Mouse (Mus musculus) liver (tissue): ENCODE results near the gene 1700067P10Rik.

Source experiments
- DNase-seq: peaks from one replicate; pipeline ENCODE4 v3.0.0-alpha.2; 2020; ENCODE audit warnings: mixed read lengths

The 1700067P10Rik gene

DNA sequence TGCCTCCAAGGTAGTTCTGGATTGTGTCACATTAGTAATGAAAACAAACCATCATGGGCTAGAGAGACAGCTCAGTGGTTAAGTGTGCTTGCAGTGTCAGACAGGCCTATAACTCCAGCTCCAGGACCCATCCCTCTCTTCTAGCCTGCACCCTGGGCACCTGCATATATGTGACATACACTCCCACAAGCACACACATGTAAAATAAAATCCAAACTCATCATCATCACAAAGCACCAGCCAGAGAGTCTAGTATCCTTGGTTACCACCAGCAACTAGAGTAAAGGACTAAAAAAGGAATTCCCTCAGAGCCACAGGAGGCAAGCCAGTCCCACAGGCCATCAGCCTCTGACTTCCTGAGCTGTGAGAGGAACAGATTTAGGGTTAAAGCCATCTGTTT is at the start of gene 1700067P10Rik:
1700067P10Rik (plus strand) TSS at position 301 of the 400 bp plus-strand sequence.
- no peak for DNase-seq

DNA sequence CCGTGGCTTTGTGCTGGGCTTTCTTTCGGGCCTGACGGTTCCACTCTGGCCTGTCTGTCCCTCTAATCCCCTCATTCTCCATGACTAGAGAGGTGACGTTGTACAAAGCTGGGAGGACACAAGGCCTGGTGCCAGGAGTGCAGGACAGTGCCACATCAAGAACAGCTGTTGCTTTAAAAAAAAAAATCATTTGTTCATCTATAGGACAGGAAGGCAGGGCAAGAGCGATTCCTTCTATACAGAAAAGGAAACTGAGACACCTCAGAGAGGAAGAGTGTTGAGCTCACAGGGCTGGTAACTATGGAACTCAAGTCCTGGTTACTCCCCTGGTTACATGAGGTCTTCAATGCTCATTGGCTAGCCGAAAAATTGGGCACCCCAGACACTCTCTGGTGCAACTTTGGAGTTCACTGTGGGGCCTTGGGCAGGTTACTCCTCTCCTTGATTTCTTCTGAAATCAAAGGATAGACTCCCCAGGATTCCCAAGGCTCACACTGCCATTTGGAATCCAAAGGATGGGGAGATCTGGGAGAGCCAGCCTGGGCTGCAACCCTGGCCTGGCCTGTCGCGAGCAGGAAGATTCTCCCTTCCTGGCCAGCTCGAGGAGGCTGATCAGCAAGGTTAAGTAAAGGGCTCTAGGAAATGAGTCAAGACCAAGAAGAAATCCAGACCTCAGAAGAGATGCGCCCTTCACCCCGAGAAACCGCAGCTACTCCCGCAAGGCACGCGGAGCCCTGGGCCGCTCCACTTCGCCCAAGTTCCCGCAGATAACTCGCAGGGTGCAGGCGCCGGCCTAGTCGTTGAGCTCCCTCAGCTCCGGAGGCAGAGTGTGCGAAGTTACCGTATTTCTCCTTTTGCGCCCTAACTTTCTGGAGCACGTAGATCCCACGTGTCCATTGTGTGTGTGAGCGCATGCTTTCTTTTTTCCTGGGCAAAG is 47.5 kb upstream of the 1700067P10Rik start:
- peak; percentile 53 for DNase-seq

DNA sequence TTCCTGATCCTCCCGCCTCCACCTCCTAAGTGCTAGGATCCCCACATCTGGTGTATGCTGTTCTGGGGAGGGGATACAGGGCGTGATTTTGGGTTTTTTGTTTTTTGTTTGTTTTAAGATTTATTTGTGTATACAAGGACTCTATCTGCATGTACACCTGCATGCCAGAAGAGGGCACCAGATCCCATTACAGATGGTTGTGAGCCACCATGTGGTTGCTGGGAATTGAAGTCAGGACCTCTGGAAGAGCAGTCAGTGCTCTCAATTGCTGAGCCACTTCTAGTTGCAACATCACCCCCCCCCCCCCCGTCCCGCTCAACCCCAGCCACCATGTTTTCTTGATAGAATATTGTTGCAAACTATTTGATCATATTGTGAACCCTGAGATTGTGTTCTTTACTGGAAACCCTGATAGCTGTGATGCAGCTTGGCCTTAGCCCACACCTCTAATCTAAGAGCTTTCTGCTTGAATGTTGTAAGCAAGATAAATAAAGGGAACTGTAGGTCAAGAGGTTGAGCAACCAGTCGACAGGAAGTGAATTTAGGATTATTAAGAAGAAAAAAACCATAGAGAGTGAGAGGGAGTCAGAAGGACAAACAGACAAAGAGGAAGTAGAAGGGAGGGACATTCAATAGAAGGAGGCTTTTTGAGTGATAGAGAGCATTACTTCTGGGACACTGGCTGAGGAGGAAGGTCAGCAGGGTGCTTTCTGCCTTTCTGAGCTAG is 45.8 kb upstream of the 1700067P10Rik start:
- no peak for DNase-seq

DNA sequence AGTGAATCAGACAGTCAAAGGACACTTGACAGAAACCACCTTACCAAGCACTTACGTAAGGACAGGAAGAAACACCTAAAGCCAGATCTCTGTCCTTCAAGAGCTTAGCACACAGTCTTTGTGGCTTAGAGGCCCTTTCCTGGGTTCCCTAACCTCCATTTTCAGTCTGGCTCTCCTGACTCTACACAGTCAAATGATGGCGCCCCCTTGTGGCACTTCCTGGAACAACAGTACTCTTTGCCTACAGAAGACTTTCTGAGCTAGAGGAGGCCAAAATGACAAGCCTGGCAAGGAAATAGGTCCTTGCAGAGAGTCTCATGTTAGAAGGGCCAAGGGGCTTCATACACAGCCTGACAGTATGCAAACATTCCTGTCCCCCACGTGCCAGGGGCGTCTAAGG is 43.5 kb upstream of the 1700067P10Rik start:
- peak; percentile 77 for DNase-seq

DNA sequence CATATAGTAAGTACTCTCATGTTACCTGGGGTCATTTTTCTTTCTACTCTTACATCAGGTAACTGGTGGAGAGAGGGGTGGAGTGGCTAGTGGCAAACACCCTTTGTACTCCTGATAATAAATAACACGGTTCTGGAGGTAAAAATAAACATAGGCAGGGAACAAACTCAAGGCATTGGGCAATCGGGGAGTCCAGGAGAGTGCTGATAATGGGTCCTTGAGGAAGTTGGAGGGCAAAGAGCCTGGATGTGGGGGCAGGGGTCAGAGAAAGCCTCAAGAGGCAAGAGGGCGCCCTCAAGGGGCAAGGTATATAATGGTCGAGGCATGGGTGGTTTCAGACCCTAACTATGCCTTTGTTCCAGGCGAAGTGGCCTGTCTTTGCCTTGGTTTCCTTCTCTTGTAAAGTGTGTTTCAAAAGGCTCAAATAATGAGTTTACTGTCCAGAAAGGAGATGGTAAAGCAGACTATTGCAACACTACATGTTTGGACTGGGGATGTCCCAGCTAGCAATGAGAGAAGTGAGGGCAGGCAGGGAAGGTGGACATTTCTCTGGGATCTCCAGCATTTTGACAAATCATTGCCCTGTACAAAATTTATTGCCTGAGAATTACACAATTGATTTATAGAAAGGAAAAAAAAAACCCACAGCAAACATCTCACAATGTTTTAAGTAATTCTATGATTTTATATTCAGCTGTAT is 37.3 kb upstream of the 1700067P10Rik start:
- no peak for DNase-seq

DNA sequence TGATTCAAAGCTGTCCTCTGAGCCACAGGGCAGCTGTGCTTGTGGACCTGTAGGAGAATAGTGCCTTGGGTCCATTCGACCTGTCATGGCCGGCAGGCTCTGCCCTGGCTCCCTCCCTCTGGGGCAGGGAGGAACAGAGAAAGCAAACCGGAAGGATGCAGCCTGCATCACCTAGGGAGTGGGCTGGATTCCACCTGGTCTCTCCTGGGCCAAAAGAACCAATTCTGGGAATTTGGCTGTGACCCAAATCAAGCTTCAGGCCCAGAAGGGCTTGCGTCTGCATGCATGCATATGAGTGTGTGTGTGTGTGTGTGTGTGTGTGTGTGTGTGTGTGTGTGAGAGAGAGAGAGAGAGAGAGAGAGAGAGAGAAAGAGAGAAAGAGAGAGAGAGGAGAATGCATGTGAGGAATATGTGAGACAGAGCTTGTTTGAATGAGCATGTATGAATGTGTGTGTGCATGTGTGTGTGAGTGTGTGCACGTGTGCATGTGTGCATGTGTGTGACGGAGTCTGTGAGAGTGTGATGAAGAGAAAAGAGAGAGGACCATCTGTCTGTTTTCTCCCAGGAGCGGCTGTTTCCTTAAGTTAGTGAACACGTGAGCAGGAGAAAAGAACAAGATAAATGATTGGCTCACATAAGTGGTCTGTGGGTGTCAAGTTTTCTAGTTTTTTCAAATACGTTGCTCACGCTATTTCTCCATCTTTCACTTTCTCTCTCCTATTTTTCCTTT is 36.6 kb upstream of the 1700067P10Rik start:
- no peak for DNase-seq

DNA sequence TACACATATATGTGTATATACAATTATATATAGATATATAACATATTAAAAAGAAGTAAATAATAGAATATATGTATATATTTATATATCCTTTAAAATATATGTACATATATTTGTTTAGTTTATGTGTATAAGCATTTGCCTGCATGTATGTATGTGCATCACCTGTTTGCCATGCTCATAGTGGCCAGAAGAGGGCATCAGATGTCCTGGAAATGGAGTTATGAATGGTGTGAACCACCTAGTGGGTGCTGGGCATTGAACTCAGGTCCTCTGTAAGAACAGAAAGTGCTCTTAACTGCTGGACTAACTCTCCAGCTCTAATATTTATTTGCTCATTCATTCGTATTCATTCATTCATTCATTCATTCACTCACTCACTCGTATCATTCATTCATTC is 35.5 kb upstream of the 1700067P10Rik start:
- no peak for DNase-seq

DNA sequence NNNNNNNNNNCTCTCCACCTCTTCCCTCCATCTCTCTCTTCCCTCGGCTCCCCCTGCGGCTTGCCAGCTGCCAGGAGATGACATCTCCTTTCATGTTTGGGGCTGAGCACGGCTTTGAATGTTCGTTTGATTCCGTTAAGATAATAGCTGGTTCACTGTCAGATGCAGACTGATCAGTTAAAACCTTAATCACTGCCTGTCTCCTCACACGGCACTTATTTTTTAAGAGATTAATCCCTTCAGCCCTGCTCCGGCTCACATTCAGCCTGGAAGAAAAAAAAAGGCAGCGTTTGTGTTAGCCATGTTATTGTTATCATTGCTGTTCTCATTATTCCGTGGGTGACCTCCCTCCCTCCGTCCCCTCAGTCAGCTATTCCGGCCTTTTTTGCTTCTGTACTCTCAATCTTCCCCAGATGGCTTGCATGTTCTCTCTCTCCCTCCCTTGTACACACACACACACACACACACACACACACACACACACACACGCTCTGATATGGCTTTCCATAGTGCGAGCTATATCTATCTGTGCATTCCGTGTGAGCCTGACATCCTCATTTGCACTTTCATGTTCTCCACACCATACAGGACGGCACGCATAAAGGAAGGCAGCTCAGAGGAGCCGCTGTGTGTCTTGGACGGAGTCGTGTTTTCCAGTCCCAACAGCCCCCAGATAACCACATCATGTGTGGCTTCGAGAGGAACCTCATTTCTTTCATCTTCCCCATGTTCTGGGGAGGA is 33.9 kb upstream of the 1700067P10Rik start:
- DNase-seq: no peak

DNA sequence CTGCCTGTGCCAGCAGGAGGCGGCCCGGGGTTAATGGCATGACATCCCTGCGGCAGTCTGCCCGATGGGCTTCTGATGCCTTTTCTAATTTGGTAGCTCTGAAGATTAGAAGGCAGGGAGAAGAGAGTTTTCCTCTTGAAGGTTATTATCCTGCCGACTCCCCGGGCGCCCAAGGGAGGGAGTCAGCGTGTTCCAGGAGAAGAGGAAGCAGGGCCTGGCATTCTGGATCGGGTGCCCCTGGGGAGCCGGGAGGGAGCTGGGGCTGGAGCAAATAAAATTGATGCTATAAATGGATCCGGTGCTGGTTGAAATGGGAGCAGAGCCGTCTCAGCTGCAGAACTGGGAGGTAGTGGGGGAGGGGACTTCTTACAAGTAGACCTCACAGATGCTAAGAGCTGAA is 31.7 kb upstream of the 1700067P10Rik start:
- no peak for DNase-seq

DNA sequence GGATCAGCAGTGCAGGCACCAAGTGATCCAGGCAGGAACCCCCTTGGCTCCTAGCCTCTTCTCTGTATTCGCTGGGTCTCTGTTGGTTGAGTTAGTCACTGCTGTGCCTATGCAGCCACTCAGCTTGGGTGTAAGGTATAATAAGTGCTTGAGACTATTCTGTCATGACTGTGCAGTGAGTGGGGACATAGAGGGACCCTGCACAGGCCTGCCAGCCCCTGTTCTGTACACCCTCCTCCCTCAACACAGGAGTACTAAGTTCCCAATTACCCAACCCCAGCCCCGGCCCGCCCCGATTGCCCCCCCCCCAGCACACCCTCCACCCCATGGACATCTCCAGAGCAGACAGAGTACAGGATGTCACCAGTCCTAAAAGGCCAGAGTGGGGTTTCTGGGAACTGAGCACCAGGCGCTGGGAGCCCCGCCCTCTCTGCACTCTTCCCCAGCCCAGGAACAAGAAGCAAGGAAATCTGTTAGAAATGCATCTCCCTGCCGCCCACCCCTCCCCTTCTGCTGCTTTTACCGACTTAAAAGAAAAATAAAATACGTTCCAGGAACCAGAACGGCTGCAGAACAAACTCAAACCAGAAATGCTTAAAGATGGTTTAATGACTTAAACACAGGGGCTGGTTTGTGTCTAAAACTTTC is 24.8 kb upstream of the 1700067P10Rik start:
- DNase-seq: no peak

DNA sequence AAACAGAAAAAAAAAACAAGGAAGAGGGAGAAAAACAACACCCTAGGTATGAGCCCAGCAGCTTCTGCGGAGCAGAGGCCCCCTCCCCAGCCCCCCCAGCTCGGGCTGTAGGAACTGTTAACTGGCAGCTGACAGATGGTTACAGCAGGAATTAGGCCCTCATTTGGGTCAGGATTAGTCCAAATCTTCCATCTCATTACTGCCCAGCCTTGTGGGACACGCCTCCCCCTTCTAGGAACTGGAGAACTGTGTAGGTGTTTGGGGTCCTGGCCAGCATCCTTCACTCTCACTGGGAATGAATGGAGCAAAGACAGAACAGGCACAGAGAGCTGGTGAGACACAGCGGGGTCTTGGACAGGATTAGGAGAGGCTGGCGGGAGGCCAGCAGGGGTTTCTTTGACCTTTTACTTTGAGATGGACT is 24.0 kb upstream of the 1700067P10Rik start:
- no peak for DNase-seq

DNA sequence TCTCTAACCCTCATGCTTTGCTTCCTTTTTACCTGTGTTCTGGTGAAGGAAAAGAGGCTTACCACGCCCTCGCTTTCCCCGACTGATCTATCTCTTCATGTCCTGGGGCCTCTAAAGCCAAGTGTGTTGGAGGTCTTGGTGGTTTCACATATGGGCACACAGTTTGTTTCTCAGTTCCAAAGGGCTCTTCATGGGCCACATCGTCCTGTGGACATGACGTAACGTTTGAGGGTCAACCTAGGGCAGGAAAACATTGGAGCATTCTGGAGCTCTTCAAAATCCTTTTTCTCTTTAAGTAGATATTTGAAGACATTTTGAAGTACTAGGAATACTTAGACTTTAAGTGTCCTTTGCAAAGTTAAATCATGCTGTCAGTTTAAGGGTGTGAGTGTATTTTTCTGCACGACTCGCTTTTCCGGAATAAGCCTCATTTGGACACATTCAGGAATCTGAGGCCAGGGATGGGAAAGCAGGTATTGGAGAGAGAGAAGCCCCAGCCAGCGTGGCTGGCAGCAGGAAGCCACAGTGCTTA is 22.0 kb upstream of the 1700067P10Rik start:
- DNase-seq: no peak

DNA sequence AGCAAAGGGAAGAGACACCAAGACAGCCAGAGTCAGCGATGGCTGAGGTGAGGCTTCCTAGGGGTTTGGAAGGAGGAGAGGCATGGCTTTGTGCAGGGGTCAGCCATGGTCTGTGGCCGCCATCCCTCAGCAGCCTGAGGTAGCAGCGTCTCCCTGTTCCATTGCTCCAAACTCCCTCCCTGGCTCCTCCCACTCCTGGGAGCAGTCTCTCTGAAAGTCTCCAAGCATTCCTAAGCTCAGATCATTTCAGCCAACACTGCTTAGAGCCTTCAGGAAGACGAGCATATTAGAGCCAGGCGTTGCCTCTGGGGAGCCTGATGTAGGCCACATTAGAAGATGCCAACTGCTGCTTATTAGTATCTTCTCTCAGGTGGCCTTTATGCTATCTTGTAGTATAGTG is 21.4 kb upstream of the 1700067P10Rik start:
- DNase-seq: no peak

DNA sequence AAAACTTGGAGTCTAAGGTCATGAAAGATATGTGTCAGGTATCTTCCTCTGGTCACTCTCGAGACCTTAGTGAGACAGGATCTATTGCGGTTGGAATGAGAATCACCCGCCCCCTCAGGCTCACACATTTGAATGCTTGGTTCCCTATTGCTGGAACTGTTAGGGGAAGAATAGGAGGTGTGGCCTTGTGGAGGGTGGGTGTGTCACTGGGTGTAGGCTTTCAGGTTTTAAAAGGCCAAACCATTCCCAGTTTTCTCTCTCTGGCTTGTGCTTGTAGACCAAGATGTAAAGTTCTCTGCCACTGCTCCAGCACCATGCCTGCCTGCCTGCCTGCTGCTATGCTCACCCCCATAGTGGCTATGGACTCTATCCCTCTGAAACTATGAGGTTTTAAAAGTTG is 8.5 kb upstream of the 1700067P10Rik start:
- DNase-seq: no peak

DNA sequence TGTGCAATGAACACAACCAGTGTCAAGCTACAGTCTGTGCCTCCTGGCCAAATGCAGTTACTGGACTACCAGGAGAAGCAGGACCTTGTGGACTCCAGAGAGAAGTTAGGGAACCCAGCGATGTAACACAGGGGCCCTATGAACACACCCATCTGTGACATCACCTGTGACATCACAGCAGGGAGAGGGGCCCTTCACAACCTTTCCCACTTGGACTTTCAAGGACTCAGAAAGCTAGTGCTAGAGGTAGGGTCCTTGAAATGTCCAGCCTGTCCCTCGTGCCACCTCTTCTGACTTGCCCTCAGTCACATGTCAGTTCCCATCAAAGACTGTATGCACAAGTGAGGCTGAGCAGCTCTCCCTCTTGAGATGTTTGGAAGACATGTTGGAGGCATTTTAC is 327 bp downstream of the 1700067P10Rik start:
- no peak for DNase-seq

DNA sequence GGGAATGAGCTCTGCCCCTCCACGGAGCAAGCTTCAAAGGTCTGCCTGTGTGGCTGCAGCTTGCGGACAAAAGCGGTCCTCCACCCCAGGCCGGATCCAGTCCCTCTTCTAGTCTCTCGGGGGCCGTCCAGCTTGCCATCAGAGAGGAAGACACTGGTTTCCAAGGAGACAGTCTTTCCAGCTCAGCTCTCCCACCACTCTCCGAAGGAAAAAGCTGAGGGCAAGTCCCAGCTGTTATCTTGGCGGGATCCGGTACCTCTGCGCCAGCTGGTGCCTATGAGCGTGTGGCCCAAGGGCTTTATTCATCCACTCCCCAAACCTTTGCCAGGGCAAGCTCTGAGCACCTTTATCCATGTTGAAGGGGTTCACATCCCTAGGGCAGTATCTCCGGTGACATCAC is 1.2 kb downstream of the 1700067P10Rik start:
- DNase-seq: no peak

DNA sequence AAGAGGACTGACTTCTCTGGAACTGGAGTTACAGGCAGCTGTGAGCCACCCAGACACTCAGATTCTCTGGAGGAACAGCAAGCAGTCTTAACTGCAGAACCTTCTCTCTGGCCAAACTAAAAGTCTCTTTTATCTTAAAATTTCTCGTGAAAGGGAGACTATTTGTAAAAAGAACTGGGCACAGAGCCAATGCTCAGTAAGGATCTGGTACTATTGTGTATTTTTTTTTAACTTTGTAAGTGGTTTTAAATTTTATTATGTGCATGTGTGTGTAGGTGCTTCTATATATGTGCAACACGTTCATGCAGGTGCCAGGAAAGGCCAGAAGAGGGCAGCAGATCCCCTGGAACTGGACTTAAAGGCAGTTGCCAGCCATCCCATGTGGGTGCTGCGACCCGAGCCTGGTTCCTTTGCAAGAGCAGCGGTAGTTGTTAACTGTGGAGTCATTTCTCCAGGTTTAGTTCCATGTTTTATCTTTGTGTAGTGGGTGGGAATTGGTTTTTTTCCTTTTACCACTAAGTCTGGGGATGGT is 4.2 kb downstream of the 1700067P10Rik start:
- DNase-seq: no peak

DNA sequence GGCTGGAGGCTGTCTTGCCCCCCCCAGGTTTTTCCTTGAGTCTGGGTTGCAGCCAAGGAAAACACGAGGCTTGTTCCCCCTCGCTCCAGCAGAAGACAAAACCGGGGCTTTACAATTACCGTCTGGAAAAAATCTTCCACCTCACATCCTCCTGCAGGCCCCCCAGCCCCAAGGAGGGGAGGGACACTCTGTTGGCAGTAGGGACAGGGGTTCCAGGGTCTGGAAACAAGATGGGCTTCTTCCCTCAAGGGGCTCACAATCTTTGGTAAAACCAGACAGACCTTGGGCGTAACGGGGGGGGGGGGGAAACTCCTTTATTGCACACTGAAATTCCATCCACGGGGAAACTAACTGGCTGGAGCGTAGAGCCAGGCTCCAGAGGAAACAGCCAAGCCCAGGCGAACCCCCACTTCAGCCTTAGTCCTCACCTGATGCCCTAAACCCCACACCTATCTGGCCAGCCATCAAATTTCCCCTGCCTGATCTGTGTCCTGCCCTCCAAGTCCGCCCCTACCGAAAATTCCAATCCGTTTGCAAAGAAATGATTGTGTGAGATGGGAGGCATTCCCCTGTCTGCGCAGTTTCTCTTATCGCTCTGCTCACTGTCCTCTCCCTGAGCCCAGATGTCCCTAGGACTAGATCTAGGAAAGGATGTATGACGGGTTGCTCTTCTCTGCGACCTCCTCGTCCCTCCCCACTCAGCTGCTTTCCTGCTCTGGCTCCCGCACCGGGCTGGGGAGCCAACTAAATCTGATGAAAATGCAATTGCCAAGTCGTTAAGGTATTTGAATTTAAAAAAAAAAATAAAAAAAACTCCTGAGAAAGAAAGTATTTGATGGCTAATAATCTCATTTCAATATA is 5.9 kb downstream of the 1700067P10Rik start:
- DNase-seq: no peak

DNA sequence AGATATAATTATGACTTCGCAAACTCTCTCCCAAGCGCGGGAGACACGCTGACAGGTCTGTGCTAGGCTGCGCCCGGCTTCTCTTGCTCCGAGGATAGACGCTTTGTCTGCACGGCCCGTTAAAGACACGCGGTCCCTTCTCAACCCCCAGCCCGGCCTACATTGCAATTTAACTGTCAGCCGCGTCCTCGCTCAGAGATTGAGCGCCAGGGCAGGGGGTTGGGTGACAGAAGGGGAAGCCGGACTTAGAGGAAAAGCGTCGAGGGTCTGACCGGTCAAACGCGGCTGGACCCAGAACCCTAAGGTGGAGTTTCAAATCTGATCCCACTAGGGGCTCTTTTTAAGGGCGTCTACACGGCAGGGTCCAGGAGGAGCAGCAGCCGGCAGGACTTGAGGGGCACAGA is 6.6 kb downstream of the 1700067P10Rik start:
- no peak for DNase-seq

DNA sequence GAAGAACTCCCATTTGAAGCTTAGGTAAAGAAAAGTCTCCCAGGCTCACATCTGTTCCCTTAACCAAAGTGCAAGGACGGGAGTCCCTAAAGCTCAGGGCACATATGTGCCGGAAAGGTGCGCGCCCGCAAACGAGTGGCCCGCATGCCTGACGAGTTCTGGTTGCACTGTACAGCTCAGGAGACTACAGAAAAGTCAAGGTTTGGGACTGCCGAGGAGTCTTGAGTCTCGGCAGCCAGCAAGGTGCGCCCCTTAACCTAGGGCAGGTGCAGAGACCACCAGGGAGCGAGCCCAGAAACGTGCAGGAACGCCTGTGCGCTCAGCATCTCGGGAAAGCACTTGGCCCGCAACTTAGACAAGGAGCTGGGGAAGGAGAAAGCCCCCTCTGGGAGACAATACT is 7.2 kb downstream of the 1700067P10Rik start:
- no peak for DNase-seq
